Mouse (Mus musculus) G1E (cell line): Measurements from ENCODE around the gene Me3.

Experiments used
- CTCF ChIP-seq: IDR thresholded peaks from 2 replicates; pipeline ENCODE4 v1.5.1; 2012; ENCODE audit warnings: low read depth, low read length, inconsistent platforms, mixed read lengths
- GATA1 ChIP-seq: IDR thresholded peaks from 2 replicates; pipeline ENCODE4 v1.6.1; 2012; ENCODE audit warnings: borderline replicate concordance, low read length, inconsistent platforms, mixed read lengths
- GATA2 ChIP-seq: IDR thresholded peaks from 2 replicates; pipeline ENCODE4 v1.6.1; 2012; ENCODE audit warnings: low read depth, low read length, inconsistent platforms, borderline replicate concordance
- POLR2AphosphoS5 ChIP-seq: IDR thresholded peaks from 2 replicates; pipeline ENCODE4 v1.6.1; 2012; ENCODE audit warnings: low read depth, low read length, inconsistent platforms; ENCODE audit not compliant: insufficient replicate concordance

DNA sequence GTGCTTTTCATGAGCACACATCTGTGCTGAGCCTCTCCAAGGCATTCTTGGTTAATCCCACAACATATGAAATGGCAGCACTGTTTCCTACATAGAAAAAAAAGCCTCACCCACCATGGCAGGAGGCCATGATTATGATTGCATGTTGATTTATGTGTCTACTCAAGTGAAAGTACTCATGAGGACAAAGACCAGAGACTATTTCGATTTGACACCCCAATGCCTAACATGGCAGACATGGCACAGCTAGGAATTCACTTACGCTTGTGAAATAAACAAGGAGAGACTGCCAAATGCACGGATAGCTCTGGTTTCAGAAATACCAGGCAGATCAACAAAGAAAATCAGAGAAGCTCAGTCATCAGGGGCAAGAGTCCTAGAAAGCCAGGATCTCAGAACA lies 96.2 kb downstream of the Me3 start:
- TF ChIP-seq CTCF = no peak
- no peak for TF ChIP-seq GATA1
- TF ChIP-seq POLR2AphosphoS5 = no peak
- no peak for TF ChIP-seq GATA2
